Mouse (Mus musculus) testis, postnatal 14 days (tissue): ENCODE results near the gene Zfp93.

Source experiments
- DNase-seq: peaks from one replicate; pipeline ENCODE4 v3.0.0; 2021; ENCODE audit warnings: low spot score

Gene Zfp93

GRCm38 (mm10) chr7:24291387-24292090, 21.3 kb downstream of the Zfp93 start:
- DNase-seq: no peak

GRCm38 (mm10) chr7:24293061-24293851, 23.0 kb downstream of the Zfp93 start:
- no peak for DNase-seq

DNA sequence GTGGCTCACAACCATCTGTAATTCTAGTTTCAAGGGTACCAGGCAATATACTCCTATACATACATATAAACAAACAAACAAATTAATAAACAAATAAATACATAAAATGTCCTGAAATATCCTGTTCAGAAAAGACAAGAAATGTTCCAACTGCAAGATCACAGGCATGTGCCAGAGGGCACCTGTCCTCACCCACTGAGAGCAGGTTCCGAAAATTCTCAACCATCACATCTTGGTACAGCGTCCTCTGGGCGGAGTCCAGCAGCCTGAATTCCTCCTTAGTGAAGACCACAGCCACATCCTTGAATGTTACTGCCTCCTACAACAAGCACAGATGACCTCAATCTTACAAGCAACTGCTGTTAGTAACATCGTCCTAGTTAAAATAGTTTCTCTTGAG, 24.5 kb downstream of the Zfp93 start:
- no peak for DNase-seq

DNA sequence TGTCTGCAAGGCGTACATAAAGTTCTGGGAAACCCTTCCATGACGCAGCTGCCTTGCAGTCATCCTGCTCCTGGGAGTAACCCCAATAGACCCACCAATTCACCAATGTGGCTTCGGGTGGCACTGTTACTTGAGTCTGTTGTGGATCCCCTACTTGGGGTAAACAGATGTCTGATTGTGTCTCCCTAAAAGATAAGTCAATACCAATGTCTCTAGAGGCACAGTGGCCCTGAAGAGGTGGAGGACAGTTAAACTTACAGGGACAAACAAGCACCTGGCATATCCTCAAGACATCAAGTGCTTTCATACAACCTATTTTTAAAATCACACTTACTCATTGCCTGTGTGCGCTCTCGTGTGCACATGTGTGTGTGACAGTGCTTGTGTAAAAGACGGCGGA, 25.2 kb downstream of the Zfp93 start:
- DNase-seq: no peak

DNA sequence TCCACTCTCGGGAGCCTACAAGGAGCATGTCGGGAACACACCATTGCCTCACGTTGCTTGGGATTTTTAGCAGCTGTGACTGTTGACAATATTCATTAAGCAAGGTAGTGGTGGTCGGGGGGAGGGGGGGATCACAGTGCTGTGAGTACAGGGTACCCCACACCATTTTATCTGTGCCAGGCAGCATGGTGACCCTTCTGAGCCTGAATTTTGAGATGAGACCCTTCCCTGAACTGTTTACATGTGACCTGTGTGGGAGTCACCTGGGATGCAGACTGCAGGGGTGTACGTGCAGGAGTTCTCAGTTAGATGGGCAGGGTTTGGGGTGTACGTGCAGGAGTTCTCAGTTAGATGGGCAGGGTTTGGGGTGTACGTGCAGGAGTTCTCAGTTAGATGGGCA, 26.2 kb downstream of the Zfp93 start:
- DNase-seq: no peak

GRCm38 (mm10) chr7:24297361-24298095, 27.3 kb downstream of the Zfp93 start:
- DNase-seq: no peak

GRCm38 (mm10) chr7:24298635-24298972, 28.4 kb downstream of the Zfp93 start:
- DNase-seq: no peak

DNA sequence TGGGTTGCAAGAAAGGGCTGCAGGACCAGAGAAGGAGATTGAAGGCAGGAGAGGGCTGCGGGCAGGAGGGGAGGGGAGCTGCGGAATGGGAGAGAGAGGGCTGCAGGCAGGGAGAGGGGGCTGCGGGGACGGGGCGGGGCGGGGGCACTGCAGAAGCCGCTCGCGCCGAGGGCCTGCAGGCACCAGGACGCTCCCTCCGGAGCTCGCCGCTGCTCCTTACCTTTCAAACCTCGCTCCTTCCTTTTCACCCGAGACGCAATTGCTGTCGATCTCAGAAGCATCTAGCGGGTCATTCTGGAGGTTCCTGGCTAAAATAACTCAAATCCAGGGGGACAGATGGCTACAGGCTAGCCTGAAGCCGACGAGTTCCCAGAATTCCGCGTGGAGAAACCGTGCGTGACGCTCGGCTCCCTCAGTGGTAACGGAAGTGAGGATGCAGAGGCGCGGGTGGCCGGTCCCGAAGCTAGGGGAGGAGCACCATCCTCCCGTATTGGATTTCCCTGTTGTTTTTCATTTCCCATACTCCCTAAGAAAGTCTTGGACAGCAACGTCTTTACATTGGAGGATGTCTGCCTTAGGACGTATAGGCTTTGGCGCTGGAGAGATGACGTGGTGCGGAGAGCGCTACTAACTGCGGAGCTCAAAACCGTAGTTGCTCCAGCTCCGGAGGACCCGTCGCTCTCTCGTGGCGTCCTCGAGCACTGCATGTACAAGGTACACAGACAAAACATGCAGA, 28.9 kb downstream of the Zfp93 start:
- peak; percentile 82 for DNase-seq

GRCm38 (mm10) chr7:24299823-24300481, 29.7 kb downstream of the Zfp93 start:
- DNase-seq: peak; percentile 79

- peak; percentile 47 for DNase-seq
Observed at GRCm38 (mm10) chr7:24300771-24301282, 30.6 kb downstream of the Zfp93 start, which contains the start of gene Zfp61. Gene Zfp61 (minus strand): TSS chr7:24301232.

DNA sequence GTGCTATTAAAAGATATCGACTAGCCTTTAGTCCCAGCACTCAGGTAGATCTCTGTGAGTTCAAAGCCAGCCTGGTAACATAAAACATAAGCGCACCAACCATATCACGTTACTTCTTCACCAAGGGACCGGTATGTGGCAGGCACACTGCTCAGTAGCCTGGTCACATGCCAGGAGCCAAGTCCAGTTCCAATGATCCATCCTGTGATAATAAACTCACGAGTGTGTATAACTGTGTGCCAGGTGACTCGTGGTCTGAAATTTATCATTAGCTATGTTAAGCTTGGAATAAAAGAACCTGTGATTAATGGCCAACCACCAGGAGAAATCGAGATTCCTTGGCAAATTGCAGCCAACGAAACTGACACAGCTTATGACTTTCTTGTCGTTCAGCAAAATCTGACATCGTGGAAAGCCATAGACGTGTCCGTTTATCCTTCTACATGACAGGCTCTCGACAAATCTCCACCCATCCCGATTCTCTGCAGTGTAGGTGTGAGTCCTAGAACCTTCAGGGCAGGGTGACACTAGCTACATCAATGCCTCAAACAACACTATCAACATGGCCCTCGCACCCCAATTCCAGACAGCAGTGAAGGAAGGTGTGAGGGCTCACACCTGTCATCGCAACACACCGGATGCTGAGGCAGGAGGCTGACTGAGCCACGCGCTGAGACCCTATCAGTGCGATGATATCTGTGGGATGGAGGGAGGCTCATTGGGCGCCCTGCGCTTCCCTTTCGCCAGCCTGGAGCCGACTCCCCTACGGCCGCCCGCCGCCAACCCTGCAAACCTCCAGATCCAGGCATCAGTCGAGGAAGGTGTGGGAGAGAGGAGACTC, 45.7 kb downstream of the Zfp93 start:
- DNase-seq: no peak

- DNase-seq: peak; percentile 94
Observed at GRCm38 (mm10) chr7:24316567-24317092, 46.4 kb downstream of the Zfp93 start, which contains the start of gene Zfp94. Gene Zfp94 (minus strand): TSS chr7:24316666.

DNA sequence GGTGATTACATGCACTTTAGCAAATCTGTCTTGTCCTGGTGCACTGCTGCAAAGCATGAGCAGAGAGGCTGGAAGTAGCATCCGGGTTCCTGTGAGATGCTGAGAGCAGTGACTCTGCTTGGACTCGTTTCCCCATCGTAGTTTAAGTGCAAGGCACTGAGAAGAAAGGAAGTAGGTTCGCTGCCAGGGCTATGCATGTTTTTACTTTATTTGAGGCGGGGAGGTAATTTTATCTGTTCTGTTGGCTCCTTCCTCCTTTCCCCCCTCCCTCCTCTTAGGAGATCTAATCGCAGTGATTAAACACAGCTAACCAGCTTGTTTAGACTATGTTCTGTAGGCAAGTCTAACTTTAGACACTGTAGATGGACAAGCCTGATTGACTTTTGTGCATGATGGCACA, 48.7 kb downstream of the Zfp93 start:
- no peak for DNase-seq

DNA sequence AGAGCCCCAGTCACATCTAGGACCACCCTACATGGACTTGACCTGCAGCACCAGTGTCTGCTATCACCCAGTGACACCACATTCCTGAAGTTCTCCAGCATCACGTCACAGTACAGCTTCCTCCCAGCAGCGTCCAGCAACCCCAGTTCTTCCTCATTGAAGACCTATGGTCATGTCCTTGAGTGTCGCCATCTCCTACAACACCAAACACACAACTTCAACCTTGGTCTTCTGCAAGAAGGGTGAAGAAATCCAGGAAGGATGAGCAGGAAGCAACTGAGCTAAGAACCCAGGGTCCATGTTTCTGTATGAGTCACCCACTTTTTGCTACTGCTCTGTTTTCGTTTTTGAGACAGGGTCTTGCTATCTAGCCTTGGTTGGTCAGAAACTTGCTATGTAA, 52.4 kb downstream of the Zfp93 start:
- DNase-seq: no peak

DNA sequence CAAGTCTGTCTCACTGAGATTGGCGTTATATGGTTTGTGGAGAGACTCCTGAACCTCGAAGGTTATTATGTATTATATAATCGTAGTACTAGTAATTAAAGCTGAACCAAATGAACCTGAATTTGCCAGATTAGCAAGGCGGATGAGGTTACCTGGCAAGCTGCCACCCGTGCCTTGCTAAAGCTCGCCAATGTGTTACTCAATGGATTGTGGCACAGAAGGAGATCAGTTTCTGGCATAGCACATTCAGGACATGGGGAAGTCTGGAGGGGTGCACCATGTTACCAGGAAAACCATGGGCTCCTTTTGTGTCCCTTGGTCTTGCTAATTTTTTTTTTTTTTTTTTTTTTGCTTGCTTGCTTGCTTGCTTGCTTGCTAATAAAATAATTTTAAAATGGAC, 55.0 kb downstream of the Zfp93 start:
- DNase-seq: no peak

GRCm38 (mm10) chr7:24325675-24326128, 55.5 kb downstream of the Zfp93 start:
- DNase-seq: no peak

- no peak for DNase-seq
Observed at GRCm38 (mm10) chr7:24326273-24327135, 56.3 kb downstream of the Zfp93 start.
